Mouse (Mus musculus) bone marrow, adult 2 months (tissue): ENCODE measurements around the gene Cebpg. TPM values are rescaled to one million over a fixed set of nuclear protein-coding genes. Genes with fewer than 3 reads are reported as not detected.

Experiments used
- H3K27ac ChIP-seq: fragments of 200-500 bp; 2 replicates; pipeline ENCODE4 v1.5.1; 2012; ENCODE audit warnings: low read depth, mild to moderate bottlenecking, control low read depth, inconsistent platforms, low read length; ENCODE audit not compliant: control insufficient read depth, poor library complexity, insufficient read depth
- H3K4me1 ChIP-seq: fragments of 200-500 bp; 2 replicates; pipeline ENCODE4 v1.6.1; 2011; ENCODE audit warnings: low read length; ENCODE audit not compliant: control insufficient read depth, insufficient read depth
- H3K4me3 ChIP-seq: fragments of 200-500 bp; replicated peaks from 2 replicates; pipeline ENCODE3; 2011; ENCODE audit warnings: mild to moderate bottlenecking, low read depth, low read length, control low read depth; ENCODE audit not compliant: control insufficient read depth
- CTCF ChIP-seq: fragments of 200-500 bp; IDR thresholded peaks from 2 replicates; pipeline ENCODE4 v1.5.1; 2011; ENCODE audit warnings: low read length, control low read depth; ENCODE audit not compliant: control insufficient read depth, insufficient read depth
- POLR2A ChIP-seq: fragments of 200-500 bp; IDR thresholded peaks from 2 replicates; pipeline ENCODE4 v1.6.1; 2011; ENCODE audit warnings: low read depth, mild to moderate bottlenecking, control low read depth, low read length, borderline replicate concordance; ENCODE audit not compliant: control insufficient read depth
- WGBS: fragments of 180-500 bp; shearing (Covaris S2); methylation state at CpG from one replicate; pipeline ENCODE4 v1.1.7; 2018; 5-methylcytosine and 5-hydroxymethylcytosine counted together
- polyA plus RNA-seq: library from polyadenylated mRNA; stranded (reverse); fragments of >200 nt; gene quantifications from 2 replicates; pipeline ENCODE4 v1.2.4, GENCODE M21; 2011; ENCODE audit warnings: low replicate concordance; ENCODE audit not compliant: missing spikeins, insufficient read depth, insufficient read length

Cebpg gene
- polyA plus RNA-seq: 15.2 and 18.2 TPM in 2 replicates

DNA sequence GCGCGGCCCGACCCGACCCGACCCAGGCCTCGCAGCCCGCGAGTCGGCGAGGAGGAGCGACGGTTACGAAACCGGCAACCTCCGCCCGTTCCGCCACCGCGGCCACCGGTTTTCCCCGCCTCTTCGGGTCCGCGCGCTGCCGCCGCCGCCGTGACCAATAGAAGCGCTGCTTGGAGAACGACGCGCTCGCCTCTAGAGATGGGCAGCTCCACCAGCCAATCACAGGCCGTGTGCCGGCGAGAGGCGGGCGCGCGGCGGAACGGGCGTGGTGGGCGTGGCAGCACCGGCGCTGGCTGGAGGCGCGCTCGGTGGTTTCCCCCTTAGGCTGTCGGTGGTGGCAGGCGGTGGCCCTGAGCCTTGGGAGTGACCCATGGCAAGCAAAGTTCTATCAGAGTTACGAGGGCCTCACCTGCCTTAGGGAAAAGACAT is at the start of gene Cebpg:
Gene Cebpg, minus strand, starts transcription at position 138 of the 429 bp plus-strand sequence.
- peak within 1 kb of the TSS; percentile 99 for H3K27ac ChIP-seq
- under 1% methylated on average over 52 of the region's 53 CpGs for WGBS
- peak; percentile 86 for TF ChIP-seq POLR2A
- TF ChIP-seq CTCF: no peak
- H3K4me1 ChIP-seq: no peaks in the 10 kb centered on the region; the same call in 1 of the 2 replicates
- peak within 1 kb of the TSS; percentile 100 for H3K4me3 ChIP-seq

GRCm38 (mm10) chr7:35099528-35099927 is 43.2 kb upstream of the Cebpg start:
- Histone ChIP-seq H3K27ac (no peak overlapping the region), H3K4me3 (no peak overlapping the region), H3K4me1 (no peaks in the 10 kb centered on the region; the same call in none of the 2 replicates)
- no peak for TF ChIP-seq POLR2A
- WGBS: 49% methylated on average over 4 of the region's 4 CpGs

DNA sequence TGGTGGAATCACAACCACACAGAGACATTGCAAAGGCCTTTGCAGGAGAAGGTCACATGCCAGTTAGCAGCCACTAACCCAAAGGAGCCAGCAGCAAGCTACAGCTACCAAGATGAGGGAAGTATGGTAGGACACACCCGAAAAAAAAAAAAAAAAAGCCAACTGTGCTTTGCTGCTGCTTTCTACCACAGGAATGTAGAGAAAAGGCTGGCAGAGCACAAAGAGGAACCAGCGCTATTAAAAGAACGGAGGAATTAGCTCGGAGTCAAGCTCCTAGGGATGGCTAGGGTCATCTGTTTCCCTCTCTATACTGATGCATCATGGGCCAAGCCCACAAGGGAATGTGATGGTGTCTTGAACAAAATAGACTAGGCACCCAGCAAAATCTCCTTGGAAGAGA is 42.4 kb upstream of the Cebpg start:
- WGBS: 2% methylated on average over 4 of the region's 4 CpGs

DNA sequence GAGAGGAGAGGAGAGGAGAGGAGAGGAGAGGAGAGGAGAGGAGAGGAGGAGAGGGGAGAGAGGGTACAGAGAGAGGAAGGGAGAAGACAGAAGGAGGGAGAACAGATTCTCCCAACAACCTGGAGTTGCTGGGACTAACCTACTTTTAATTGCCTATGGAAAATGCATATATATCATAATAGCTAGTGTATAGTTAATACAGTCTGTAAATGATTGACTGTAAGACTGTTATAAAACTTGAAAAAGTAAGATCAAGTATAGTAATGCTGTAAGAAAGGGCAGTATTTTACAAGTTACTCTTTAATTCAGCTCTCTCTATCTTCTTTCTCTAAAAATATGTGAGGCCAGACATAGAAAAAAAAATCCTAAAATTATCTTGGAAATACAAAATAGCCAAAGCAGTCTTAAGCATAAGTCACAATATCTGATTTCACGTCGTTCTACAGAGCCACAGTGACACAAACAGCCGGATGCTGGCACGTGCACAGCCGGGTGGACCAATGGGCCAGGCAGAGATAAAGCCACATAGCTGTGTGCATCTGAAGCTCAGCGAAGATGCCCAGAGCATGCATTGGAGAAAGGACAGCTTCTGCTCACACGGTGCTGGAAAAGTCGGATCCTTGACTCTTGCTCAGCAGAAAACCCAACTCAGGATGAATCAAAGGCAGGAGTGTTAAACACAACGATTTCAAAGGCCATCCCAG is 38.8 kb upstream of the Cebpg start:
- no peak overlapping the region for H3K27ac ChIP-seq
- H3K4me1 ChIP-seq: no peaks in the 10 kb centered on the region; the same call in none of the 2 replicates
- TF ChIP-seq POLR2A (no peak), CTCF (no peak)
- WGBS: 77% methylated on average over 9 of the region's 9 CpGs
- no peak overlapping the region for H3K4me3 ChIP-seq

More for the DNA sequence above, 42.4 kb upstream of the Cebpg start:
- TF ChIP-seq POLR2A (no peak), CTCF (no peak)
- H3K27ac ChIP-seq: no peak overlapping the region
- no peaks in the 10 kb centered on the region; the same call in none of the 2 replicates for H3K4me1 ChIP-seq
- no peak overlapping the region for H3K4me3 ChIP-seq

DNA sequence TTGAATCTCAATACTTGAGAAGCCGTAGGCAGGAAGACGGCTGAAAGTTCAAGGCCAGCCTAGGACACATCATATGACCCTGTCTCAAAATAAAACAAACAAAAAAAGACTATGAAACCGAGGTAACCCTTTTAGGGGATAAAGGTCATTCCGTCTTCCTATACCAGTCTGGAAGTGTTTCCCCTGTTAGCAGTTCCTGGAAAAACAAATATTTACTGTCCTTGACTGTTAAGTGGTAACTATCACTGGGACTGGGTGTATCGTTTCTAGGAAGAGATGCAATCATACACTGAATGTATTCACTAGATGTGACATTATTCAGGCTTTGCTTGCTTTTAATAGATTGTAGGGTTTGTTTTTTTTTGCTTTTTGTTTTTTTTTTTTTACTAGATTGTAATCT is 34.2 kb upstream of the Cebpg start:
- no peak overlapping the region for H3K27ac ChIP-seq
- TF ChIP-seq POLR2A (no peak), CTCF (no peak)
- WGBS: 72% methylated on average over 5 of the region's 5 CpGs
- no peaks in the 10 kb centered on the region for H3K4me1 ChIP-seq
- H3K4me3 ChIP-seq: no peak overlapping the region

GRCm38 (mm10) chr7:35086271-35086861 is 30.0 kb upstream of the Cebpg start:
- no peak overlapping the region for H3K27ac ChIP-seq
- 5% methylated on average over 21 of the region's 21 CpGs for WGBS
- TF ChIP-seq CTCF: no peak
- TF ChIP-seq POLR2A: no peak
- H3K4me1 ChIP-seq: no peaks in the 10 kb centered on the region; the same call in 1 of the 2 replicates
- H3K4me3 ChIP-seq: no peak overlapping the region

- H3K4me3 ChIP-seq: no peak overlapping the region
- no peaks in the 10 kb centered on the region; the same call in 1 of the 2 replicates for H3K4me1 ChIP-seq
- no peak for TF ChIP-seq CTCF
- TF ChIP-seq POLR2A: no peak
- WGBS: 36% methylated on average over 12 of the region's 12 CpGs
- no peak overlapping the region for H3K27ac ChIP-seq
Observed at GRCm38 (mm10) chr7:35084565-35085360, 28.4 kb upstream of the Cebpg start.
